Mouse (Mus musculus) MEL (cell line): ENCODE measurements around the gene Cxcr5.

Source experiments
- CTCF ChIP-seq, 3 experiments: IDR thresholded peaks in 2 of 3; conservative IDR thresholded peaks in 1 of 3; 2 replicates each; pipeline ENCODE4 v1.5.1; 2011 to 2012; ENCODE audit warnings: low read length in 3 of 3, low read depth in 2 of 3, mild to moderate bottlenecking in 2 of 3, improper control_type of control experiment in 1 of 3, inconsistent platforms in 1 of 3, mixed read lengths in 1 of 3, moderate library complexity in 1 of 3; ENCODE audit not compliant: control insufficient read depth in 1 of 3, insufficient read depth in 1 of 3, poor library complexity in 1 of 3, severe bottlenecking in 1 of 3
- ELF1 ChIP-seq: IDR thresholded peaks from 2 replicates; pipeline ENCODE4 v1.6.1; 2014; ENCODE audit warnings: low read depth, mild to moderate bottlenecking, inconsistent platforms, low read length, improper control_type of control experiment, moderate library complexity
- EP300 ChIP-seq, 2 experiments: IDR thresholded peaks; 2 replicates each; pipeline ENCODE4 v1.6.1; 2011; ENCODE audit warnings: improper control_type of control experiment in 2 of 2, low read length in 2 of 2, low read depth in 1 of 2, mild to moderate bottlenecking in 1 of 2
- ETS1 ChIP-seq: IDR thresholded peaks from 2 replicates; pipeline ENCODE4 v1.6.1; 2012; ENCODE audit warnings: low read depth, mild to moderate bottlenecking, inconsistent platforms, low read length, improper control_type of control experiment, moderate library complexity
- GATA1 ChIP-seq: IDR thresholded peaks from 2 replicates; pipeline ENCODE4 v1.6.1; 2011; ENCODE audit warnings: low read depth, low read length, improper control_type of control experiment
- MEF2A ChIP-seq: IDR thresholded peaks from 2 replicates; pipeline ENCODE4 v1.6.1; 2014; ENCODE audit warnings: low read depth, mild to moderate bottlenecking, inconsistent platforms, low read length, improper control_type of control experiment; ENCODE audit not compliant: poor library complexity, insufficient replicate concordance, severe bottlenecking; ENCODE audit errors: extremely low read depth
- NRF1 ChIP-seq: IDR thresholded peaks from 2 replicates; pipeline ENCODE4 v1.6.1; 2014; ENCODE audit warnings: low read depth, mild to moderate bottlenecking, inconsistent platforms, low read length, improper control_type of control experiment, moderate library complexity; ENCODE audit not compliant: poor library complexity, insufficient read depth, severe bottlenecking
- POLR2A ChIP-seq, 2 experiments: IDR thresholded peaks; 2 replicates each; pipeline ENCODE4 v1.6.1; 2011 to 2012; ENCODE audit warnings: low read length in 2 of 2, mild to moderate bottlenecking in 2 of 2, control low read depth in 1 of 2, improper control_type of control experiment in 1 of 2, low read depth in 1 of 2, moderate library complexity in 1 of 2; ENCODE audit not compliant: control insufficient read depth in 1 of 2, insufficient read depth in 1 of 2, poor library complexity in 1 of 2
- SIN3A ChIP-seq: IDR thresholded peaks from 2 replicates; pipeline ENCODE4 v1.6.1; 2012; ENCODE audit warnings: low read length, improper control_type of control experiment, inconsistent platforms
- TCF12 ChIP-seq: IDR thresholded peaks from 2 replicates; pipeline ENCODE4 v1.6.1; 2014; ENCODE audit warnings: low read depth, mild to moderate bottlenecking, inconsistent platforms, low read length, improper control_type of control experiment, moderate library complexity
- USF1 ChIP-seq: IDR thresholded peaks from 2 replicates; pipeline ENCODE4 v1.6.1; 2014; ENCODE audit warnings: low read depth, mild to moderate bottlenecking, inconsistent platforms, low read length, improper control_type of control experiment, moderate library complexity
- ZC3H11A ChIP-seq: IDR thresholded peaks from 2 replicates; pipeline ENCODE4 v1.6.1; 2012; ENCODE audit warnings: low read depth, mild to moderate bottlenecking, inconsistent platforms, low read length, improper control_type of control experiment
- ZNF384 ChIP-seq: IDR thresholded peaks from 2 replicates; pipeline ENCODE4 v1.6.1; 2012; ENCODE audit warnings: low read depth, mild to moderate bottlenecking, inconsistent platforms, low read length, improper control_type of control experiment

DNA sequence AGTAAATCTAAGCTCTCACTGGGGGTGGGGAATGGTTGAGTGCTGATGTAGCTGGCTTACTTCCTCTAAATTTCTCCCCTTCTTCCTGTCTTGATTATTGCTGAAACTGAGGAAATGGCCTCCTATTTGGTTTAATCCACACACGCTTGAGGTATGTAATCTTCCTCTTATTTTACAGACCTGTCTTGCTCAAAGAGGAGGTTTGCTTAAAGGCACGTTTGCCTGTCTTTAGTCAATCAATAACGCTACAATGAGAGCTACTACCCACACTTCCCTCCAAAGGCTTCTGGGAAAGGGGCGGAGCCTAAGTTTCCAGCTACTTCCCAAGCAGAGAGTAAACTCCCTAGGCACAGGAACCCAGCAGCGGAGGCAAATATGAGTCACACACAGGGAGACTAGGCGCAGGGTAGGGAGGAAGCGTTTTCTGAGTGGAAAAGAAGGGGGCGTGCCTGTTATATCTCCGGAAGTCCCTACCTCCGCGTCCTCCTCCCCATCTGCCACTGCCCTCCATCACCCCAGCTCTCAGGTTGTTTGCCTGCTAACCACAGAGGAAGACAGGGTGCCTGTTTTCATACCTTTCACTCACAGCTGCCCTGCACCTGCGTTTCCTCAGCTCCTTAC is 46.4 kb downstream of the Cxcr5 start:
- TF ChIP-seq CTCF (IDR thresholded peaks at IDR 0.05 in 2 of 3, conservative IDR thresholded peaks at IDR 0.05 in 1 of 3; ENCODE audit: control insufficient read depth in 1 of 3, insufficient read depth in 1 of 3, low read depth in 2 of 3, low read length in 3 of 3, poor library complexity in 1 of 3, severe bottlenecking in 1 of 3) (no peak), EP300 (IDR thresholded peaks at IDR 0.05; ENCODE audit: low read depth in 1 of 2, low read length in 2 of 2) (0 out of 4 replicates have a peak, but pooled peaks of 1 of the 2 experiments have one; percentile 30), TCF12 (no peak), ETS1 (peak; percentile 21; the same call in 1 of the 2 replicates), ZNF384 (no peak), SIN3A (no peak; the same call in 1 of the 2 replicates), POLR2A (IDR thresholded peaks at IDR 0.05; ENCODE audit: control insufficient read depth in 1 of 2, insufficient read depth in 1 of 2, low read depth in 1 of 2, low read length in 2 of 2, poor library complexity in 1 of 2) (peak in 1 of 2 experiments; percentile 66; a peak in 2 of 4 replicates), ELF1 (peak; percentile 71; the same call in 1 of the 2 replicates), USF1 (no peak), GATA1 (no peak), ZC3H11A (no peak), MEF2A (no peak), NRF1 (no peak)
